ENCODE assay signal across 9 mouse cellular contexts in the genomic region with DNA sequence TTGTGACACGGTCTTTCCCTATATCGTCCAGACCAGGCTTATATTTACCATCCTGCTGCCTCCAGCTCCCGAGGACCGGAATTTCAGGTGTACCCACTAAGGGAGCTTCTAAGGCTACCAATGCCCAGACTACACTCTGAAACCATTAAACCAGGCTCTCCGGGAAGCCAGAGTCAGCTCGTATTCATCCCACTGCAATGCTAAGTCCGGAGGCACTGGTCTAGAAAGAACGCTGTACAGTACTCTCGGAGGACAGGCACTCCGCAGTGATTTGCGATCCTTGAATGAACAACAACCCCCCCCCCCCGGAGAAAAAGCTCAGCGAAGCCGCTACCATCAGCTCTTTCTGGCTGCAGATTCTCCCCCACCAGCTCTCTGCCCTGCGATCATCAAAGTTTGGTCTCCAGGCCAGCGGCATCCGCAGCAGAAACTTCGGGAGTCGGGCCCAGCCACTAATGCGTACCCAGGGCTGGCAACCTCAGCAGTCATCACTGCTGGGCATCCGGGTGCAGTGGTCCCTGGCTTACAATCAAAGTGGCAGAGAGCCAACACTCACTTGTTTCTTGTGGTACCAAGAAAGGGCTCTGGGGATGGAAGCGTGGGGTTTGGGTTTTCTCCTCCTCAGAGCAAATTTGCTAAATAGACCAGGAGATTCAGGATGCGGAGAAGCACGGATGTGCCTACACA. TPM values are rescaled to one million over a fixed set of nuclear protein-coding genes. Genes with fewer than 3 reads are reported as not detected.
DNase-seq lines count a peak whose midpoint lies in the region; ATAC-seq lines count a peak whose summit lies in the region.
"Had no signal": no experiment of that assay in that cellular context is flagged by ENCODE, and none has a peak within 500 bp of the region (broad histone marks: within the 10 kb centered on the region; RNA-seq: fewer than 3 reads in every experiment).

No protein-coding gene starts in this region.

- no peak for DNase-seq in frontal cortex, postnatal 36 days (ENCODE audit: low spot score in 2 of 2)
- peak; percentile 51 to 66 for DNase-seq in layer of hippocampus, postnatal 10 days (ENCODE audit: low spot score in 2 of 2)
- DNase-seq in layer of hippocampus, postnatal 36 days: no peak
- peak; percentile 14 for DNase-seq in urinary bladder, postnatal 14 days (ENCODE audit: low spot score)
- no peak for DNase-seq in urinary bladder, postnatal 10 days (ENCODE audit: low spot score)
- DNase-seq in yolk sac, embryonic 10.5 days (ENCODE audit: low spot score): no peak

- peak; percentile 48 for ATAC-seq in frontal cortex, adult (ENCODE audit: low TSS enrichment)

RNA-seq across cellular contexts. Expression of gene Bcl2l14, which starts 7.6 kb away (rescaled TPM):
- not detected for total RNA-seq in layer of hippocampus, postnatal 10 days (2021)
- not detected for total RNA-seq in layer of hippocampus, postnatal 36 days (2021)
- total RNA-seq: heart, adult 18-20 months; heart, postnatal 36 days had no signal

Comparison
In these comparisons a context has a peak if more than half of its experiments do, and no peak if none do; other contexts are left out.
1. DNase-seq: peak in layer of hippocampus, postnatal 10 days (2 of 2) and urinary bladder, postnatal 14 days (single experiment); none in frontal cortex, postnatal 36 days (0 of 2), layer of hippocampus, postnatal 36 days (0 of 2), urinary bladder, postnatal 10 days (single experiment) and yolk sac, embryonic 10.5 days (single experiment).